Mouse (Mus musculus) lung, embryonic 16.5 days (tissue): Measurements from ENCODE around the gene Mcm2. TPM values are rescaled to one million over a fixed set of nuclear protein-coding genes. Genes with fewer than 3 reads are reported as not detected.

ENCODE experiments used
- ATAC-seq: fragments of 200-750 bp; cut with Nextera tagmentation; 2 replicates; pipeline ENCODE4 v1.8.0; 2017; ENCODE audit warnings: low read depth, mild to moderate bottlenecking, moderate library complexity
- H3K27ac ChIP-seq: fragments of 300-500 bp; sonication (generic); 2 replicates; pipeline ENCODE4 v1.5.1; 2014; ENCODE audit warnings: mild to moderate bottlenecking, control low read depth, low read length
- H3K27me3 ChIP-seq: fragments of 300-500 bp; sonication (generic); 2 replicates; pipeline ENCODE4 v1.6.1; 2014; ENCODE audit warnings: low read depth, low read length, mixed read lengths; ENCODE audit not compliant: control insufficient read depth, insufficient read depth
- H3K36me3 ChIP-seq: fragments of 300-500 bp; sonication (generic); 2 replicates; pipeline ENCODE4 v1.6.1; 2014; ENCODE audit warnings: low read length; ENCODE audit not compliant: control insufficient read depth, insufficient read depth
- H3K4me1 ChIP-seq: fragments of 300-500 bp; sonication (generic); replicated peaks from 2 replicates; pipeline ENCODE4 v1.6.1; 2014; ENCODE audit warnings: low read length, mixed read lengths; ENCODE audit not compliant: control insufficient read depth, insufficient read depth
- H3K4me2 ChIP-seq: fragments of 300-500 bp; sonication (generic); 2 replicates; pipeline ENCODE4 v1.6.1; 2014; ENCODE audit warnings: low read depth, low read length, control low read depth
- H3K4me3 ChIP-seq: fragments of 300-500 bp; sonication (generic); 2 replicates; pipeline ENCODE4 v1.5.1; 2014; ENCODE audit warnings: mild to moderate bottlenecking, low read length, control low read depth
- H3K9ac ChIP-seq: fragments of 300-500 bp; sonication (generic); 2 replicates; pipeline ENCODE4 v1.6.1; 2014; ENCODE audit warnings: low read length, control low read depth
- H3K9me3 ChIP-seq: fragments of 300-500 bp; sonication (generic); 2 replicates; pipeline ENCODE4 v1.6.1; 2016; ENCODE audit warnings: low read length; ENCODE audit not compliant: control insufficient read depth
- WGBS: fragments of 180-500 bp; shearing (Covaris S2); extraction: QIAGEN DNeasy Blood & Tissue Kit; methylation state at CpG from one replicate; pipeline ENCODE4 v1.1.7; 2014; 5-methylcytosine and 5-hydroxymethylcytosine counted together
- polyA plus RNA-seq: library from polyadenylated mRNA; unstranded; fragments of >200 nt; fragmentation: Nextera tagmentation; extraction: Ambion mirVana; gene quantifications from 2 replicates; pipeline ENCODE4 v1.2.1, GENCODE M21; 2015

The Mcm2 gene
- 119 and 125 TPM in 2 replicates for polyA plus RNA-seq

GRCm38 (mm10) chr6:88898534-88899048, at the start of gene Mcm2:
Mcm2 (minus strand) TSS chr6:88898780.
- peak within 1 kb of the TSS; percentile 60 for H3K4me3 ChIP-seq
- H3K36me3 ChIP-seq: peaks cover 20% of the 10 kb centered on the region
- peaks cover 35% of the 10 kb centered on the region for H3K4me1 ChIP-seq
- H3K27me3 ChIP-seq: no peaks in the 10 kb centered on the region
- H3K9ac ChIP-seq: peak within 1 kb of the TSS; percentile 74
- 0% methylated on average over 33 of the region's 33 CpGs for WGBS
- H3K27ac ChIP-seq: peak within 1 kb of the TSS; percentile 51
- no peaks in the 10 kb centered on the region for H3K9me3 ChIP-seq
- ATAC-seq: peak; percentile 84
- H3K4me2 ChIP-seq: peak within 1 kb of the TSS; percentile 67

DNA sequence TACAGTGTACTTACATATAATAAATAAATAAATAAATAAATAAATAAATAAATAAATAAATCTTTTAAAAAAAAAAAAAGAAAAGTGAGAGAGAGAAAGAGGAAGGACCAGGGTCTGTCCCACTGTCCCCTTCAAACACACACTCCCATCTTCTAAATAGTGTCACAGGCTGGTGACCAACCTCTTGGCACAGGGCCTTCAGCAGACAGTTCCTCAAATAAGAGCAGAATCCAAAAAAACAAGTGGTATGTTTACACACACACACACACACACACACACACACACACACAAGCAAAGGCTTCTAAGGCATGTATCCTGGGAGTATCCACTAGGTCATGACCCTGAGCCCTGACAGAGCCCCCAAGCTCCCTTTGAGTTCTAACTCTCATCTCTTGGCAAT, 49.2 kb upstream of the Mcm2 start:
- Histone ChIP-seq H3K36me3 (no peaks in the 10 kb centered on the region), H3K9ac (no peak overlapping the region), H3K27ac (no peak overlapping the region), H3K4me1 (no peaks in the 10 kb centered on the region), H3K27me3 (no peaks in the 10 kb centered on the region), H3K4me2 (no peak overlapping the region), H3K9me3 (no peaks in the 10 kb centered on the region), H3K4me3 (no peak overlapping the region)
- no peak for ATAC-seq

GRCm38 (mm10) chr6:88946442-88946841, 47.9 kb upstream of the Mcm2 start:
- ATAC-seq: no peak
- Histone ChIP-seq H3K4me1 (no peaks in the 10 kb centered on the region), H3K9ac (no peak overlapping the region), H3K9me3 (no peaks in the 10 kb centered on the region), H3K4me3 (no peak overlapping the region), H3K27me3 (no peaks in the 10 kb centered on the region), H3K27ac (no peak overlapping the region), H3K4me2 (no peak overlapping the region), H3K36me3 (no peaks in the 10 kb centered on the region)
- 79% methylated on average over 6 of the region's 6 CpGs for WGBS

GRCm38 (mm10) chr6:88943666-88944065, 45.1 kb upstream of the Mcm2 start:
- Histone ChIP-seq H3K4me3 (no peak overlapping the region), H3K27ac (no peak overlapping the region), H3K4me2 (no peak overlapping the region), H3K9ac (no peak overlapping the region), H3K36me3 (no peaks in the 10 kb centered on the region), H3K9me3 (no peaks in the 10 kb centered on the region), H3K4me1 (peaks cover 11% of the 10 kb centered on the region), H3K27me3 (no peaks in the 10 kb centered on the region)
- ATAC-seq: no peak
- 71% methylated on average over 6 of the region's 6 CpGs for WGBS

DNA sequence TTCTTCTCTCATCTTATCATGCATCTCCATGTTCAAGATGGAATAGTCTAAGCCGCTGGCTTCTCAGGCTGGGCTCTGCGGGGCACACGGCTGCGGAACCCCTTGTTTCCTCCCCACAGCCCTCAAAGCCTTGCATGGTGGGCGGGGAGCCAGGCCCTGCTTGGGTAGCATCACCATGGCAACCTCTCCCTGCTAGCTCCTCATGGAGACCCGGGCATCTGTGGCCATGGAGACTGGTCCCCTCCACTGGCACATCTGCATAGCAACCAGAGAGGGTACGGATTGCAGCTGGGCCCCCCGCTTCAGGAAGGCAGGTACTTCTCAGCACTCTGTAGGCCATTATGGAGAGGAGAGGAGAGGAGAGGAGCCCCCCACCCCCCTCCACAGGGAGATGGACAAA, 44.0 kb upstream of the Mcm2 start:
- H3K36me3 ChIP-seq: no peaks in the 10 kb centered on the region
- WGBS: 44% methylated on average over 8 of the region's 8 CpGs
- H3K9me3 ChIP-seq: no peaks in the 10 kb centered on the region
- no peak overlapping the region for H3K9ac ChIP-seq
- H3K4me1 ChIP-seq: peaks cover 14% of the 10 kb centered on the region
- H3K4me2 ChIP-seq: no peak overlapping the region
- H3K27ac ChIP-seq: no peak overlapping the region
- H3K4me3 ChIP-seq: no peak overlapping the region
- ATAC-seq: no peak
- no peaks in the 10 kb centered on the region for H3K27me3 ChIP-seq

DNA sequence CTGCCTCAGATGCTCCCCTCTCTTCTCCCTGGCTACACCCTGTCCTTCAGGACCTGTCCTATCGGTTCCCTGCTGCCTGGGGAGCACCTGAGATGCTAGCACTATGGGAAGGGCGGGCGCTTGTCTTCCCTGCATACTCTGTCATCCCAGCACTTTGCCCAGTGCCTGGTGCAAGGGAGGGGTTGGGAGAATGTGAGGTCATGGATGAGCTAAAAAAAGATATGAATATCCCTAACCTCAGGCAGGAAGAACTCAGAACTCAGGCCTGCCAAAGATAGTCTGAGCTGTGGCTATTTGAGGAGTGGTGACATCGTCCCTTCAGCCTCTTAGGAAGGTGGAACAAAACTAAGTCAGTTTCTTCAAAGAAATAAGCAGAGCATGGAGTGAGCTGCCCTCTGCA, 43.0 kb upstream of the Mcm2 start:
- ATAC-seq: no peak; the same call in 1 of the 2 replicates
- Histone ChIP-seq H3K27me3 (no peaks in the 10 kb centered on the region), H3K9ac (no peak overlapping the region), H3K4me2 (no peak overlapping the region), H3K4me1 (peaks cover 14% of the 10 kb centered on the region), H3K4me3 (no peak overlapping the region), H3K27ac (no peak overlapping the region), H3K36me3 (no peaks in the 10 kb centered on the region), H3K9me3 (no peaks in the 10 kb centered on the region)
- 59% methylated on average over 4 of the region's 4 CpGs for WGBS

DNA sequence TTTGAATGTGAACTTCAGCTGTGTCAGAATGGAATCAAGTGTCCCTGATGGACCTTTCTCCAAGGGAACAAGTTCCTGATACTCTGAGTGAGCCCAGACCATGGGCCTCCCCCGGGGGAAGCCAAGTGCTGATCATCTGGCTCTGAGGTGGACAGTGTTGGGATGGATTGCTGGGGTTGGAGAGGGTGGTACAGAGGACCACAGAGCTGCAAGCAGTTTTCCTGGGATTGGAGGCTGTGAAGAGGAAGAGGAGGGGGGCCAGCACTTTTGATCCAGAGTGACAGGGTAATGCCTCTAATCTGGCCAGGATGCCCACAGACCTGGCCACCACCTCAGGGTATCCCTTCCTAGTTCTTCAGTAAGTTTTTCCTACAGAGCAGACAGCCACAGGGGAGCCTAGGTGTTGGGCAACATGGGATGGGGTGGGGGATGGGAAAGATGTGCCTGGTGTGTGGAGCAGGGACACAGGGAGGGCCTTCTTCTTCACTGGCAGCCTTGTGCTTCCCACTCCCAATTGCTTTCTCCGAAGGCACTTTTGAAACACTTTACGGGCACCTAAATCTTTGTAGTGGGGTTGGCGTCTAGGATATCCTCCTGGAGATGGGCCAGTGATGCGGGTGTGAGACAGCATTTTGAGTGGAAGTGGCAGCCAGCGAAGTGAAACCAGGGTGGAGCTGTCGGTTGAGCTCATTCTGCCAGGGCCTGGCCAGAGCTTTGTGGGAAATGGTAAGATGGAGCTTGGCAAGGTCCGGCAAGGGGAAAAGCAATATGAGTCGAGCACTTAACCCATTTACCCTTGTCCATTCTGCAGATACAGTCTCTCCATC, 41.7 kb upstream of the Mcm2 start:
- 65% methylated on average over 9 of the region's 9 CpGs for WGBS
- H3K9me3 ChIP-seq: no peaks in the 10 kb centered on the region
- no peak overlapping the region for H3K9ac ChIP-seq
- peaks cover 14% of the 10 kb centered on the region for H3K4me1 ChIP-seq
- no peak for ATAC-seq
- no peaks in the 10 kb centered on the region for H3K36me3 ChIP-seq
- no peaks in the 10 kb centered on the region for H3K27me3 ChIP-seq
- H3K4me2 ChIP-seq: no peak overlapping the region
- no peak overlapping the region for H3K4me3 ChIP-seq
- H3K27ac ChIP-seq: peak overlapping the region; percentile 58

DNA sequence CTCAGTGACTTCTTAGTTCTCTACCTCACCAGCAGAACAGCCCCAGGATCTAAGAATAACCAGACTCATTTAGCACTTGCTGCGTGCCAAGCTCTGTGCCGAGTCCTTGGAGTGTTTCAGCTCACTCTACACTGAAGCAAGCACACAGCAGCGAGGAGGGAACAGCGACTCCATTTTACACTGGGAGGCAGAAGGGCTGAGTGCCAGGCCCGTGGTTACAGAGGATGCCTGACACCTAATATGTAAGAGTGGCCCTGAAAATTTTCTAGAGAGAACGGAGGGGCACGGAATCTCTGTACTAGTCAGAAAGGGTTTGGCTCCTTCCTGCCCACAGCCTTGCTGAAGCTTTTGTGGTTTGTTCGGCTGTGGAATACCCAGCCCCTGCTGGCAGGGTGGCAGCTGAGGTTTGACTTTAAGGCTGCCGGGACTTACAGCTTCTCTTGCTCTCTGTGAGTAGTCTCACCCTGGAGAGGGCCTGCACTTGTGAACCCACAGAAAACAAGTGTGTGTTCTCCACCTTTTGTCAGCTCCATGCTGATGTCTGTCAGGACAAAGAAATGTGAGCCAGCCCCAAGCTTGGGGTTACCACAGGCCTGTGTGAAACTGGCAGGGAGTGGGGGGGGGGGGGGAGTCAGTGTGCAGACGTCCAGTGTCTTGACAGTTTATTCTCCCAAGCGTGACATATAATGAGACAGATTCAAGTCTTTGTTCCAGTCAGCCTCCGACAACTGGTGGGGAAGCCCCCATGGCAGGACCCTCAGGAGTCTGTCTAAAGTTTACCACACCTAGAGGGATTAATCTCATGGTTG, 40.9 kb upstream of the Mcm2 start:
- Histone ChIP-seq H3K4me2 (no peak overlapping the region), H3K27me3 (no peaks in the 10 kb centered on the region), H3K9ac (0 out of 2 replicates have a peak overlapping the region, but pooled peaks have one; percentile 1), H3K27ac (peak overlapping the region; percentile 58), H3K4me3 (no peak overlapping the region), H3K9me3 (no peaks in the 10 kb centered on the region), H3K4me1 (peaks cover 21% of the 10 kb centered on the region), H3K36me3 (no peaks in the 10 kb centered on the region)
- WGBS: 25% methylated on average over 12 of the region's 12 CpGs
- ATAC-seq: peak; percentile 35

DNA sequence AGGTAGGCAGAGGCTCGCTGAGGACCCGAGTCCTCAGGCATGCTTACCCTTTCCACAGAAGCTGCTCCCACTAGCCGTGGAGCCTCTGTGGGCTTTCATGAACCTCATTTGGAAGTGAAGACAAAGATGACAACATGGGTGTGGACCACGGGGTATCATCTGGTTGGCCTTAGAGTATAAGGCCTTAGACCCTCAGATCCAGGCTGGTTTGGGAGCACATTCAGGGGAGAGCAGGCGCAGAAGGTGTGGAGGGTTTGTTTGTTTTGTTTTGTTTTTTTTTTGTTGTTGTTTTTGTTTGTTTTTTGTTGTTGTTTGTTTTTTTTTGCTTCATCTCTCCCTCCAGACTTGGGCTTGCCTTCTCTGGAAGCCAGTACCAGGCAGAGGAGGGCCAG, 40.1 kb upstream of the Mcm2 start:
- H3K36me3 ChIP-seq: no peaks in the 10 kb centered on the region
- H3K4me3 ChIP-seq: no peak overlapping the region
- H3K27me3 ChIP-seq: no peaks in the 10 kb centered on the region
- ATAC-seq: no peak
- H3K9ac ChIP-seq: no peak overlapping the region
- H3K4me2 ChIP-seq: no peak overlapping the region
- no peaks in the 10 kb centered on the region for H3K9me3 ChIP-seq
- peaks cover 28% of the 10 kb centered on the region for H3K4me1 ChIP-seq
- 47% methylated on average over 5 of the region's 5 CpGs for WGBS
- H3K27ac ChIP-seq: peak overlapping the region; percentile 58; the same call in 1 of the 2 replicates
